Mouse (Mus musculus) adipocyte (in vitro differentiated cells): Measurements from ENCODE around the gene Myo7a.

ENCODE experiments used
- DNase-seq: peaks from one replicate; pipeline ENCODE4 v3.0.0-alpha.2; 2016; ENCODE audit warnings: low spot score

Myo7a gene

DNA sequence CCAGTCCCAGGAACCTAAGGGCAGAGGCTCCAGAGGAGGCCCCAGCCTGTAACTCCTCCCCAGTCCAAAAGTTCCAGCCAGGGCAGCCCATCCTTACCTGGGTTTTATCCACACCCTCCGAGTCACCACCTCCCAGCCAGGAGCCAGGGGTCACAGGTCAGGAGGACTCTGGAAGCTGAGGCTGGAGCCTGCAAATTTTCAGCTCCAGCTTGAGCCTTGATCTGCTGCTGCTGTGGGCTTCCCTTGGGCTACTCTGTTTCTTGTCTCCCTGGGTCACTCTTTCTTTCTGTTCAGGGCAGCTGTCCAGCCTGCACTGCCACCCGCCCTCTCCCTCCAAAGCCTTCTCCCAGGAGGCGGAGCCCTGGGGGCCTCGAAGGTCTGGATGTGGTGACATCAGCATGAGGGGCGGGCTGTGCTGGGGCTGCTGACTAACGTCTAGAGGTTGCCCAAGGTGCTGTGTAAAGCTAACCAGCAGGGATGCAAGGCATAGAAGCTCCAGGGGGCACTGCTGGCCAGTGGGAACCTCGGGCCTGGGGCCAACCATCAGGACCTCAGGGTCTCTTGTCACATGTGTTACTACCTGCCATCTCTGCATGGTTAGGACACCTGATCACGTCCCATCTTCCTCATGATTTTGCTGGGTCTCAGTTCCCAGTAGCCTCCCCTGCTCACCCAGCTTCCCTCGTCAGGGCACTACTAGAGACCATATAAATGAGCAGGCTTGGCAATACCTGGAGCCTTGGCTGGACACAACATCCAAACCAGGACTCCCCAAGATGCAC is at the start of gene Myo7a:
Gene Myo7a (minus strand): TSS at position 346 of the 782 bp plus-strand sequence.
- peak; percentile 31 for DNase-seq

DNA sequence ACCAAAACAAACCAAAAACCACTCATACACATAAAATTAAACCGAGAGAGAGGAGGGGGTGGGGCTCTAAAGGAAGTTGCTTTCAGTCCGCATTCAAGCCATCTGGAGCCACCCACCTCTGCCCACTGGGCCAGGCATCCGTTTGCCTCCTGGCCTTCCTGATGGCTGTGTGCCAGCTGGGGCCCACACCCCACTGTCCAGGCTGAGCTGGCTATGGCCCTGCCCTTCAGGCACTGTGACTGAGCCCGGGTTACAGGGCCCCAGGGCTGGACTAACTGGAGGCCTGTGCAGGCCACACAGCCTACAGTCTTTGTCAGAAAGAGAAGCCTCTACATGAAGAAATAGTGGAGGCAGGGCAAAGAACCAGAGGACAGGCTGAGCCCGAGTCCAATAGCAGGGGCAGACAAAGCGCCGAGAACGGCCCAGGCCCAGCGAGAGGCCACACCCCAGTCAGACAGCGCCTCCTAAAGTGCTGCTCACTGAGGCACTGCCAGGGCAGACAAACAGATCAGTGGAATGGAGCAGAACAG is 45.7 kb upstream of the Myo7a start:
- peak; percentile 56 for DNase-seq

DNA sequence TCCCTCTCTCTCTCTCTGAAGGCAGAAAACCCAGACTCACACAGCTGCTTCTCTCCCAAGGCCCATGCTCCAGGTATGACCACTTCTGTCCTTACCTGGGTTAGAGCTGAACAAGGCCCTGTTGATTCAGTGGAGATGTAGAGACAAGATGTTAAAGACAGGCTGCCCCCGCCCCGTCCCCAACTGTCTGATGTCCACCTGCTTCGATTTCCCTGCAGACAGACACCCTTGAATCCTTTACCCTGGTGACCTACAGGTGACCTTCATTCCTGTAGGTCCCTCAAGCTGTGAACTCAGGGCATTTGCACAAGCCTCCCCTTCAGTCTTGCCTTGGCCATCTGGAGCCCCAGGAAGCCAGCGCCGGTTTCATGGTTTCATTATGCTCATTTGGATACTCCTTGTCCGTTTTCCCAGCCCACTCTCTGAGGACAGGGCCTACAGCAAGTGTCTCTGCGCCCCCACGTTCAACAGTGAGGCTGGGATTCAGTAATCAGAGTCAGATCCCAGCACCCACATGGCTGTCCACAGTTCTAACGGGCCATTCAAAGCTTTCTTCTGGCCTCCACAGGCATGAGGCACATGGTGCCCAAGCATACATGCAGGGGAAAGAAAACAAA is 45.2 kb upstream of the Myo7a start:
- no peak for DNase-seq

DNA sequence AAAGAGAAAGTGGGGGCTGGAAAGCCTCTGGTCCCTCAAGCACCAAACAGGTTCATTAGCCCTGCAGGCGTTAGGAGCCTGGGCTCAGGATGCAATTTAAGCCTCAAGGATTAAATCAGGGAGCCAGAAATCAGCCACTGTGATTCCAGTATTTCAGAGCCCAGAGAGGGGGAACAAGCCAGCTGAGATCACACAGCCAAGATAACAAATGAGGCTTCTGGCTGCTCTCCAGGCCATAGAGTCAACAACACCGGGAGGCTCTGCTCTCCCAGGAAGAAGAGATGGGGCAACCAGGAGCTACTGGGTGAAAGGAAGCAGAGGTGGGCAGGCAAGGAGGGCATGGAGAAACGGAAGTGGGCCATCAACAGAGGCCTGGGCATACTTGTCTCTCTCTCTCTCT is 44.4 kb upstream of the Myo7a start:
- DNase-seq: peak; percentile 67

DNA sequence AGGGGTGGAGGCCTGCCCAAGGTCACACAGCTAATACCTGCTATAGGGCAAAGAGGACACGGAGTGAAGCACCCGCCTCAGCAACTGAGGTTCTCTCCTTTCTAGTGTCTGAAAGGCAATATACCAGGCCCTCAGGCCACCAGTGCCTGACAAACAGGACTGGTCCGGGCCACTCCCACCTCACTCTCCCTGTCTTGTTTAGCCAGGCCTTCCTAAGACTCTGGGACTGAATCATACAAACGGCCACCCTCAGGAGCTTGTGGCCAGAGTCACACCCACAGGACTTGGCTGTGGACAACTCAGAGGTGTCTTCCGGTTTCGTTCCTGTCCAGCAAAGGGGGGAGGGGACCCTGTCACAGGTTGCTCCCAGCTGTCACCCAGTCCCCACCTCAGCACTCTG is 42.9 kb upstream of the Myo7a start:
- no peak for DNase-seq

DNA sequence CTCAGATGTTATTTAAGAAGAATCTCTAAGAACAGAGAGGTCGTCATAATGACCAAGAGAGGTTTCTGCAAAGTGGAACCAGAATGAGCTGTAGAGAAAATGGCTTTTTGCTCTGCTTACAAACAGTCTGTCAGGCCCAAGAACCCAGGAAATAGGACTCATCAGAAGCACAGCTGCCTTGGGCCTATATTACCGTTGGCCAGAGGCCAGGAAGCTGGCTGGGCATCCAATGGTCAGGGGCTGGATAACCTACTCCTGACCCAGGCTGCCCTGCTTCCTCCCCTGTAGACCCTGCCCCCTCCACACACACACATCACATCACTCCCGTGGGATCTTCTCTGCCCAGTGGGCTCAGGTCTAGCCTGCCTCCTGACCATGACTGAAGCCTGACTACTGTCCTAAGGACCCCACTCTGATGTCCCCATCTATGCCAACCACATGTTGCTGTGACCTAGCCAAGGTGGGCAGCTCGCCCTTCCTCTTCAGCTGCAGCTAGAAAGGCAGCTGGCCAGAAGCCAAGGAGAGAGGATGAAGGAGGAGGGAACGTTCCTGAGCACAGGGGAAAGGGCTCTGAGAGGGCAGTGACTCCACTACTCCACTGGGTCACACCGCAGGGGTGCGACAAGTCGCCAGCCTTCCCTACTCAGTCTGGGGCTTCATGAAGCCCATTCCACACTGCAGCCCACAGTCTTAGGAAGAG is 40.9 kb upstream of the Myo7a start:
- DNase-seq: peak; percentile 46

DNA sequence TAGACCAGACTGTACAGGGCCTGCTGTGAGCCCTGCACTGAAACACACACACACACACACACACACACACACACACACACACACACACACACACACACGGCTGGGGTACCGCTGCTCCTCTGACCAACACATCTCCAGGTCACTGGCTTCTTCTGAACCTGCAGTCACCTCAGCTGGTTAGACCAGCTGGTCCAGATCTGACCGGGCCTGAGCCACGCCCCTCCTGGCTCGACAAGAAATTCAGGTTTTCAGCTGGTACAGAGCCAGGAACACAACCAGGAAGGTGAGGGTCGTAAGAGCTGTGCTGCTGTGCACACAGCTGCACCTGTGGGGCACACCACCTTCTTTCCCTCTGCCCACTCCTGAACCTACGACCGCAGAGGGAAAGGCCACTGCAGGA is 39.2 kb upstream of the Myo7a start:
- no peak for DNase-seq

DNA sequence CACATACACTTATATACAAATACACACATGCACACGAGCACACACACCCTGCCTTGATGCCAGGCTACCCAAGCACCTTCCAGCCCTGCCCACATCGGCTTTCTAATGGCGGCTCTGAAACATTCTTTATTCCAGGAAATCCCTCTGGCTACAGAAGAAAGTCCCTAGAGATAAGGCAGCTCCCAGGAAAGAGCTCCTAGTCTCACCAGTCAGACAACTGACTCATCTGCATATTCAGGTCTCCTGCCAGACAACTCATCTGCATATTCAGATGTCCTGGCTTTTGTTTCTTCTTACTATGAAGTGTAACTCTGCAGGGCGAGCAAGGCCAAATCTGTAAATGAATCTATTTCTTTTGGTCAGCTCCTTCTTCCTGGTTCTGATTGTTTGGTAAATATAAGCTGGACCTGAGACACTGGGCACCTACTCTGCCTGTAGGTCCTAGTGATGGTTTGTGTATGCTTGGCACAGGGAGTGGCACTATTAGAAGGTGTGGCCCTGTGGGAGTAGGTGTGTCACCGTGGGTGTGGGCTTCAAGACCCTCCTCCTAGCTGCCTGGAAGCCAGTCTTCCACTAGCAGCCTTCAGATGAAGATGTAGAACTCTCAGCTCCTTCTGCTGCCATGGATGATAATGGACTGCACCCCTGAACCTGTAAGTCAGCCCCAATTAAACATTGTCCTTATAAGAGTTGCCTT is 38.5 kb upstream of the Myo7a start:
- no peak for DNase-seq

DNA sequence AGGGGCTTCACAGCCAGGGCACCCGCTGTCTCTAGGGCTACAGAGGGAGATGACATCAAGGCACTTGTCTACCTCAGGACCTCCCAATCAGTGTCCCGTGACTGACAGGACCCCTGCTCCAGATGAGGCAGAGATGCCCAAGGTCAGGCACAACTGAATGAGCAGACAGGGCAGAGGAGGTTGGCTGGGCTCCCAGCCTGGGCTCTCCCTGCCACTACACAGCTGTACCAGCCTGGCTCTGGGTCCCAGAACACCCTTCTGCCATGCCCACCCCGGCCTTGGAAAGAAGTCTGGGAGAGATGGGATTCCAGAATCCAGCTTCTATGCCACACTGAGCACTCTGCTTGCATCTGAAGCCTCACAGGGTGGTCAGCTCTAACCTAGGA is 36.9 kb upstream of the Myo7a start:
- no peak for DNase-seq

DNA sequence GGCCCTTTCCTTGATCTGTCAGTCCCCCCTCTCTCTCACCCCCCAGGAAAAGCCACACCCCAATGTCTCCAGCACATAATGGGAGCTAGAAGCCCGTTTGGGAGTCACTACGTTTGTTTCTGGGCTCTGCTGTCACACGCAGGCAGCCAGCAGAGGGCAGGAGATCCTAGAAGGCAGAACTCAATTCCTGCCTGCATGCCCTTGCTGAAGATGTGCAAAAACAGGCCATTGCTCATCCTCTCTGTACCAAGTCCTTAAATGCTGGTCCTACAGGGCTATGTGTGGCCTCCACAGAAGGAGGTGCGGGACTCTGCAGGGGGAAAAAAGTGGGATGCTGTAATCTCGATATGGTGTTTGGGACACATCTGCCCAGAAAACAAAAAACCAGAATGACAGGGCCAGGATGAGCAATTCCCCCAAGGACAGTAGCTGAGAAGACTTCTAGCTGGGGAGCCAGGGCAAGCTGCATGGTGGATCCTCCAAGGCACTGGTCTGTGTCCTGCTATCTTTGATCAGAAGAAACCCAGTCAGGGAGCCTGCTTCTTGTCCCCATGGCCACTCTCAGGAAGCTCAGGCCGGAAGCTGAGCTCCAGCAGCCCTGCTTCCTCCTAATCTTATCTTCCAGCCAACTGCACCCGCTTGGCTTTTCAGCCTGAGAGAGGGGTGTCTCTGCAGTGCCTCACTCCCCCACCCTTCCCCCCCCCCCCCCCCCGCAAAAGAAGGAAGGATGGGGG is 36.4 kb upstream of the Myo7a start:
- peak; percentile 73 for DNase-seq

DNA sequence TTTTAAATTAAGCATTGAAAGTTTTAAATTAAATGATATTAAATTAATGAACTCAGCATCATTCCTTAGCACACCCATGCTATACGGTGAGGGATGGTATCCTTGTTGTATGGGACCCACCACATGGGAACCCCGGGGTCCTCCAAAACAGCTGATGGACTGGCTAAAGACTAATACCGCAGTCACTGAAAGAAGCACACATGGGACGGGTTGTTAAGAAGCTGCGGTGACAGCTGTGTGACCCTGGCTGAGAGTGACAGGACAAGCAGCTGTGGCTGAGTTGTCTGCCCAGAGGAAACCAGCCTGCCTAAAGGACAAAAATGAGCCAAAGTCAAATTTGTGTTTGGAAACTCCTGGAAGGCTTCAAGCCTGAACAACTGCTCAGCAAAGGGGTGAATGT is 34.6 kb upstream of the Myo7a start:
- DNase-seq: no peak

DNA sequence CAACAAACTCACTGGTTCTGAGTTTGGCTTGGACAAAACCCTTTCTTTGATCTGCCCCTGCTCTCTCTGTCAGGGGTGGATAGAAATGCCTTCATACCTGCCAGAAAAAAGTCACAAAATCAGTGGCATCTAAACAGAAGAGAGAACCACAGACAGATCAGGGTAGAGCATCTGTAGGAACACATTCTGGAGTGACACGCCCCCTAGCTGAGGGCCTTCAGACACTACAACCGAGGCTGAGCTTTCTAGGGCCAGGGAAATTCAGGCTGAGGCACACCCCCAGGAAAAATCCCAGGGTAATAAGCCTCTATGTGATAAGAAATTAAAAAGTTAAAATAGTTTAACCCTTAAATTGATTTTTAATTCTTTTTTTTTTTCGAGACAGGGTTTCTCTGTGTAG is 34.0 kb upstream of the Myo7a start:
- no peak for DNase-seq

DNA sequence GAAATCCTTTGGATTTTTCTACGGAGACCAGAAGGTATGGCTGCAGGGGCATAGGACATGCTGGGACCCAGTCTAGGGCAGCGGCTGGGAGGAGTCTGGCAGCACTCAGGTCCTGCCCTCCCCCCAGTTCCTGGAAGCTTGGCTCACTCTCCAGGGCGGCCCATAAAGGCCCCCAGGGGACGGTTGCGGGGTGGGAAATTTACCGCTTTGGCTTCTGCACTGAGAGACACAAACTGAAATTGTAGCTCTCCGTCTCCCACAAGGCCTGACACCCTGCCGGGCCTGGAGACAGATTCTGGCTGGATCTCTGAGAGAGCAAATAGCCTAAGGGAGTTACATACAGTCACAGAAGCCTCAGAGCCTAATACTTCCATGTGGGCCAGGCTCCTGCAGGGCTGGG is 33.1 kb upstream of the Myo7a start:
- DNase-seq: no peak

DNA sequence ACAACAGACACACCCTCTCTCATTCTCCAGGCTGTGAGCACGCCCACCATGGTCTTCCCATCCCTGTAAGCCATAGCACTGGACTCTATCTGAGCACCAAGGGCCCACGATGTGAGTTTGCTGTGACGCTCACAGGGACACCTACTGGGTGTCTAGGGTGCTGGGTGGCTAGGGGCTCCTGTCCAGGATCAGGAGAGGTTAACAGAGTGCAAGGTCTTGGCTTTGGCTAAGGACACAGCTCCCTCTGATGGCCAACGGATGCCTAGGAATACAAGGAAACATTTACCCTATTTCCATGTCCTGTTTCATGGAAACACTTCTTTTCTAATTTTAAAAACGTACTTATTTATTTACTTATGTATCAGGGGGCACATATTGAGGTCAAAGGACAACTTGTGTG is 31.2 kb upstream of the Myo7a start:
- DNase-seq: peak; percentile 42

DNA sequence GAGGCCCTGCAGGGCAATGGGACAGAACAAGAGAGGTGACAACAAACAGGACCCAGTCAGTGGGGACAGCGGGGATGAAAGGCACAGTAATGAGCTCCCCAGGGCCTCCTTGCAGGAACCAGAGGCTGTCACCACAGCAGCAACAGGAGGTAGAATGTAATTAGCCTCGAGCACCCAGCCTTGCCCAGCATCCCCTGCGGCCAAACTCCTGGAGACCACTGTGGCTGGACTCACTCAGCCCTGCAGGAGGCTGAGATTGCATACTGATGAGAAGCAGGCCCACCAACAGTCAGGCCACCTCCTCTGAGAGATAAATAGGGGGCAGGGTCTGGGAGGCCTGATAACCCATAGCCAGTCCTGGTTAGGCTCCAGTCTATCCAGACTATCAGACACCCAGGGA is 30.5 kb upstream of the Myo7a start:
- no peak for DNase-seq

DNA sequence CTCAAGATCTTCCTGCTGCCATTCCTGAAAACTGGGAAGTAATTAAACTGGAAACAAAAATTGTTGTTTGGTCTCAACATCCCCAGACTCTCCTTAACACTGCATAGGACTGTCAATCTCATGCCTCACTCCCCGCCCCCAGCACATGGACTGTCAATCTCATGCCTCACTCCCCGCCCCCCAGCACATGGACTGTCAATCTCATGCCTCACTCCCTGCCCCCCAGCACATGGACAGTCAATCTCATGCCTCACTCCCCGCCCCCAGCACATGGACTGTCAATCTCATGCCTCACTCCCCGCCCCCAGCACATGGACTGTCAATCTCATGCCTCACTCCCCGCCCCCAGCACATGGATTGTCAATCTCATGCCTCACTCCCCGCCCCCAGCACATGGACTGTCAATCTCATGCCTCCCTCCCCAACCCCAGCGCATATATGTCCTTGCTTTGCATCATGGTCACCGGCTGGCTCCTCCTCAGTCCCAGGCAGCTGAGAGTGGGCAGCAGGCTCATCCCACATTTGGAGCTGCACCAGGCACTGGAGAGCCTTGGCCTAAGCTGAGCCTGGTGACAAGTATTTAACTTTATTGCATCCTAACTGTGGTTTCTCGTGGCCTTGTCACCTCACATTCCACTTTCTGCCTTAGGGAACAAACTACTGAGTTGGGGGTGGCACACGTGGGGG is 29.5 kb upstream of the Myo7a start:
- no peak for DNase-seq

DNA sequence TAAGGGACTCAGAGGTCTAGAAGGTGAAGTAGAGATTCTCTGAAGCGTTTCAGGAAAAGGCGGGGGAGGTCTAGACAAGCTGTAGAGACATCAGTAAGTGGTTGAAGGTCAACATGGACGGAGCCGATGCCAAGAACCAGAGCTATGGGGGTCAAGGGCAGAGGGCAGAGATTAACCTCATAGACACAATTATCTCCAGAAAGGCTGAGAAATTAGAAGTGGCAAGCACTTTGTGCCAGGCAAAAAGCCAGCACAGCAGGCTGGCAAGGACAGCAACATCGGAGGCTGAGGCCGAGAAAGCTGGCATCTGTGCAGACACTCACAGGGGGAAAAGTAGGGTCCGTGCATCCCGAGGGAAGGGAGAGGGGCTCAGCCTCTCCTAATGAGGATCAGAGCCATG is 28.4 kb upstream of the Myo7a start:
- DNase-seq: no peak

DNA sequence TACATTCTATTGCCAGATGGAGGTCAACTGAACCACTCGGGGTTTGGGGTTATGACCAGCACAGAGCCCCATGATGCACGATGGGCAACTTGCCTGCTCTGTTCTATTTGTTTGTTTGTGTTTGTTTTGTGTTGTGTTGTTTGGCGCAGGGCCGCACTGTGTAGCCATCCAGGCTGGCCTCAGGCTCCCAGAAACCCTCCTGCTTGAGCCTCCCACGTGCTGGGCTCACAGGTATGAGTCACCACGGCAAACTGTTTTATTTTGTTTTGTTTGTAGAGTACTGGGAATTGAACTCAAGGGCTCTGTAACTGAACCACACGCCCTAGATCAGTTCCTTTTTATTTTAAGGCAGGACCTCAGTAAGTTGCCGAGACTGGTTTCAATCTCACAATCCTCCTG is 27.1 kb upstream of the Myo7a start:
- peak; percentile 11 for DNase-seq

DNA sequence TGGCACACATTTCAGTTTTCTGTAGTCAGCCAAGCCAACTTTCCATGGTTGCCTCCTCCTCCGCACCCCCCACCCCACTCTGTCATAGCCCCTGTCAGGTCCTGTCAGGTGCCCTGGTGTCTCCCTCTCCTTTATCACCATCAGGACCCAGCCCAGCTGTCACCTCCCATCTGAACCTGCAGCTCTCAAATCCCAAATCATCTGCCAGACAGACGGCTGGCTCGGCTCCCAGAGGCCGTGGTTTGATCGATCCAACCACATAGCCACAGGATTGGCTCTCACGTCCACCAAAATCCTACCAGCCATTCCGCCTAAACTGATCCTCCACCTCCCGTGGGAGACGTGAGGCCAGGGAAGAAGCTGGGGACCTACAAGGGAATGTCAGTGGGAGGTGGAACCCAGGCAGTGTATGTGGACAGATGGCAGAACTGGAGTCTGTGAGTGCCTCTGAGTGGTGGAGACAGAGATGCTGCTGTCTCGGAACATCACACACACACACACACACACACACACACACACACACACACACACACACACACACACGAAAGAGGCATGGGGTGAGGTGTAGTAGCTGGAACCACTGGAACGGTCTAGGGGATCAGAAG is 26.6 kb upstream of the Myo7a start:
- DNase-seq: no peak

DNA sequence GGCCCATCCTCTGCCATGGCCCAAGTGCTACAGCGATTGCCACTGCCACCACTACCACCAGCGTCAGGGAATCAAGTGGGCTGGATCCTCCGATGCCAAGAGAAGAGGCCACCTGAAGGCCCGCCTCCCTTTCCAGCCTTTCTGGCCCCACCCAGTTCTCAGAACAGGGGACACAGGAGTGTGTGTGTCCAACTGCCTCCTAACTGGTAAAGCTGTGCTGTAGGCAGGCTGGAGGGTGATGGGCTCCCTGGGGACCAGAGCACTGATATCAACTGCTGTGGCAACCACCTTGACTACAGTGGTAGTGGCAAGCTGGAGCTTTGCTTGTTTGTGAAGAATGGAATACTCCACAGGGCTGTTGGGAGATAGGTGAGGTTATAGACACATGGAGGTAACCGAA is 26.1 kb upstream of the Myo7a start, which contains the start of gene Omp:
Gene Omp (minus strand): TSS at position 101 of the 400 bp plus-strand sequence.
- no peak for DNase-seq

DNA sequence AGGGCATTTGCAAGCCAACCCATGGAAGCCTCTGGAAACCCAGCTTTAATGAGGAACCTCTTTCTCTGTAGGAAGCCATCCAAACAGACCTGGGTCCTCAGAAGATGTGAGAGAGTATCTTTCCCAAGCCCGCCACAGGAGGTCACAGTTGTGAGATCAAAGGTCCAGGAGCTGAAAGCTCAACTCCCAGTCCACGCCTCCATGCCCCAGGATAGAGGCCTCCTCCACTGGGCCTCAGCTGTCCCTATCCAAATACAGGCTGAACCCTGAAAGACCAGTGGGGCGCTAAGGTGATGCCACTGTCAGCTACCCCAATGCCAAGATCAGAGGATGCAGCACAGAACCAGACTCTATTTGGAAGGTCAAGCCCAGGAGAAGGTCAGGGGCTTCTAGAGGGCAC is 23.3 kb upstream of the Myo7a start:
- DNase-seq: no peak
